Mouse (Mus musculus) megakaryocyte progenitor cell, adult 5-6 weeks (primary cell): ENCODE measurements around the gene Asic3. TPM values are rescaled to one million over a fixed set of nuclear protein-coding genes. Genes with fewer than 3 reads are reported as not detected.

ENCODE experiments used
- ATAC-seq: replicated peaks from 2 replicates; pipeline ENCODE4 v1.8.0; 2016; ENCODE audit warnings: mild to moderate bottlenecking, moderate TSS enrichment, inconsistent platforms; ENCODE audit not compliant: poor library complexity
- total RNA-seq, 2 experiments: library from RNA; stranded (forward) in 1 of 2; stranded (reverse) in 1 of 2; fragments of 157-497, 149-512 nt in 1 of 2; fragments of 200-1000 nt in 1 of 2; gene quantifications; 2 replicates each; pipeline versions ENCODE4 v1.2.3 to v1.2.4; 2015 to 2017

Asic3 gene
- total RNA-seq, 2 experiments from 2014 or later, result 0.15 TPM; not detected in 1

DNA sequence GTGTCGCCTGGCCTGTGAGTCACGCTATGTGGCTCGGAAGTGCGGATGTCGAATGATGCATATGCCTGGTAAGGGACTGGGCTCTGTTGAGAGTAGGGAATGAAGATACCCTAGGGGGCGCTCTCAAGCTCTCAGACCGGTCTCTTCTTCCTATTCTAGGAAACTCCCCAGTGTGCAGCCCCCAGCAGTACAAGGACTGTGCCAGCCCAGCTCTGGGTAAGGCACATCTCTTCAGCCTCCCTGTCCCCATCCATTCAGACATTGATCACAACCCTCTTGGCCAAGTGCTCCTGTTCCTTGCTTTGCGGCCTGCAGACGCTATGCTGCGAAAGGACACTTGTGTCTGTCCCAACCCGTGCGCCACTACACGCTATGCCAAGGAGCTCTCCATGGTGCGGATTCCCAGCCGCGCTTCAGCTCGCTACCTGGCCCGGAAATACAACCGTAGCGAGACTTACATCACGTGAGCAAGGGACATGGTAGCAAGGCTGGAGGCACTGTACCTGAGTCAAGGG, 3.1 kb downstream of the Asic3 start:
- ATAC-seq, result peak; percentile 85

DNA sequence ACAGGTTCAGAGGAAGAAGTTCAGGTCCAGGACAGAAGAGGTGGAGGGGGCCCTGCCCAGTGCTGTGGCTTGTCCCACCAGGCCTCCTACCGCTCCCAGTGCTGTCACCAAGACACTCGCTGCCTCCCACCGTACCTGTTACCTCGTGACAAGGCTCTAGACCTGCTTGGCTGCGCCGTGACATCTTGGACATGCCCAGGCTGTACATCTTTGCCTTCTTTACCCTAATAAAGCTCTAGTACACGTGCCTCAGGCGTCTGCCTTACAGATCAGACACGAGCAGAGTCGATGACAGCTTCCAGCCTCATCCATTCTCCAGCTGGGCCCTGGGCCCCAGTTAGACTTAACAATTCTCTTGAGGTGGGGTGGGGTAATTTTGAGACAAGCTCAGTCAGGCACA, 4.4 kb downstream of the Asic3 start:
- ATAC-seq, result no peak

DNA sequence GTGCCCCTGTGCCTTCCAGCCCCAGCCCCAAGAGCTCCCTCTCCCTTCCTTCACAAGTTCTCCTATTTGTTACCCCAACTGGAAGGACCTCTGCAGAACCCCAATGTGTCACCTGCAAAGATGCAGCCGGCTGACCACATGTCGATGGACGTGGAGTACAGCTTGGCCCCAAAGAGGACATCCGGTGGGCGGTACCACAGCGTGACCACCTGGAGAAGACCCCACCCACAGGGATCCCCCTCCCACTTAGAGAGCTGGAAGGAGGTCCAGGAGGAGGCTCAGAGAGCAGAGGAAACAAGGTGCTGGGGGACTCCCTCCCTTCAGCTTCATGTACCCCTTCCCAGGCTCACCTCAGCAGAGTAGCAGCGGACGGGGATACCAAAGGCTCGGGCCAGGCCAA, 7.2 kb downstream of the Asic3 start:
- no peak for ATAC-seq

DNA sequence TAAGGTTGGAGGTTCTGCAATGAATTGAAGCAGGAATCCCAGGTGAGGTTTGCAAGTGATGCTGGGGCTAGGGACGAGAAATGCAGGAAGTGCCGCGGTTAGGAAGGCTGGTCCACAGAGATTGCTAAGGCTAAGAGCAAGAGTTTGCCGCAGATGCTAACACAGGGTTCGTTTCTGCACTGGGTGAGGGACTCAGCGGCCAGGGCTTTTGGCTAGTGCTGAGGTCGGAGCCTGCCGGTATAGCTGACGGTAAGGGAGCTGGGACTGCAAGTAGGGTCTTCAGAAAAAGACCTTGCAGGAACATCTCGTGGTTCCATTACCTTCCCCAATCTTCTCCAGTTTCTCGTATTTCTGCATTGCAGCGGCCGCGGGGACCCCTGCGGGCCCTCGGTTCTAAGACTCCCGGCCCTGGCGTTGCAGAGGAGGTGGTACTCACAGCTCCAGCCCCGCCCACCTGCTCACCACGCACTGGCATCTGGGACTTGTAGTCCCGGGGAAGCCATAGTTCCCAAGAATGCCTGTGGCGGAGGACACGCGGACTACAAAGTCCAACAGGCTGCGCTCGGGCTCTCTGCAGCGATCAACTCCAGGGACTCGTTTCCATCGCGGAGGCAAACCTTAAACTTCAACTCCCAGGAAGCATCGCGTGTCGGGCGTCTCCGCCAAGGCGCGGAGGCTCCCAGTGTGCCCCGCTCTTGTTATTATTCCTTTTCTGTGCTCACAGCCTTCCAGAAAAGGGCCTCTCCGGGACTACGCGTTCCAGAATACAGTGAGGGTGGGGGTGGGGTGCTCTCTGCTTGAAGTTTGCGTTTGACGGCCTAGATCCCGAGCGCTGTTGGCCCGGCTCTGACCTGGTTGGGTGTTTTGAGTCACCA, 10.2 kb downstream of the Asic3 start, which contains the start of the genes Cdk5 and Slc4a2:
Gene Cdk5, minus strand, starts transcription at position 402 of the 875 bp plus-strand sequence.
Gene Slc4a2, plus strand, starts transcription at position 709 of the 875 bp plus-strand sequence.
- peak; percentile 89 for ATAC-seq

DNA sequence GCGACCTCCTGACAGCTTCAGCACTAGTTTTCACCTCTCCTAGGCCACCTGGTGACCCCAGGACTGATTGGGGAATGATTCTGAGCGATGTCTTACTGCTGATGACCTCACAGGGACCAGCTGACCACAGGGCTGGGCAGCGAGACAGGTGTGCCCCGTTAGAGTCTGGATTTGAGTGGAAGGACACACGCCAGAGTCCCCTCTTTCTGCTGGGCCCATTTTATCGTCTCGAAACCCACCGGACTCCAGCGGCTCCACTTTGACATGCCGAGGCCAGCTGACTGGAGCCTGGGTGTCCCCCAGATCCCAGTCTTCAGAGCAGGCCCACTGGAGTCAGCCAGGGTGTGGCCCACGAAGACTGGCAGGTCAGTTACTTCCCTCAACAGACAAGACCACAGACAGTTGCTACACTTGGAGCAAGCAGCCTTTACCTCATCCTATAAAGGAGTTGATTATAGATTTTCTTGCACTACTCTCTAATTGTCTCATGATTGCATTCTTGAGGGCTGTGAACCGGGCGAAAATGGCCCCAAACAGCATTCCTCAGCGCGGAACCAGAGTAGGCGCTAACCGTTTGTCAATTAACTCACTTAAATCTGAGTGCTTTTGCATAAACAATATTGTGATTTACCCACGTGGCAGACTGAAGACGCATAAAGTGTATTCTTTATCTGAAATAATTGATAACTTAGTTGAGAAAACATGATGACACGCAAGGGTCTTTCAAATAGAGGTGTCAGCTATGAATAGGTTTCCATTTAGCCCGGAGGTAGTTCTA, 11.0 kb downstream of the Asic3 start:
- peak; percentile 18 for ATAC-seq

DNA sequence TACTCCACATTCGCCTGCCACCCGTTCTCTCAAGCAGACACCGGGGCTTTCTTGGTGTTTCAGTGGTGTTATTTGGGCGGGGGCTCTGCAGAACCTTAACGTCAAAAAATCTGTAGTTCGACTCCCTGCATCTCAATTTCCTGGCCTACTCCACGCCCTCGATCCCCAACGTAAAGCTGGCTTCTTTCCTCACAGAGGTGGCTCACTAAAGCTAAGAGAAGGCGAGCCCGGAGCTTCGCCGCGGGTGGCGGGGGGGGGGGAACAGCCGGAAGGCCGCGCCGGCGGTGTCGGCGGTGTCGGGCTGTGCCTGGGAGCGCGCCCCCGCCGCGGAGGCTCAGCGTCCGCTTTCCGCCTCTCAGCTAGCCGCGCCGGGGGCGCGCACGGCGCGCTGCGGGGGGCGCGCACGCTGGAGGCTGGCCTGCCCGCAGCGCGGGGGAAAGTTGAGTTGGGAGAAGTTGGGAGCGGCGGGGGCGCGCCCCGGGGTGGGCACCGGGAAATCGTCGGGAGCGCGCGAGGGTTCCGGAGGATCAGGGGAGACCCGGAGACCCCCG, 11.7 kb downstream of the Asic3 start:
- ATAC-seq, result peak; percentile 45

DNA sequence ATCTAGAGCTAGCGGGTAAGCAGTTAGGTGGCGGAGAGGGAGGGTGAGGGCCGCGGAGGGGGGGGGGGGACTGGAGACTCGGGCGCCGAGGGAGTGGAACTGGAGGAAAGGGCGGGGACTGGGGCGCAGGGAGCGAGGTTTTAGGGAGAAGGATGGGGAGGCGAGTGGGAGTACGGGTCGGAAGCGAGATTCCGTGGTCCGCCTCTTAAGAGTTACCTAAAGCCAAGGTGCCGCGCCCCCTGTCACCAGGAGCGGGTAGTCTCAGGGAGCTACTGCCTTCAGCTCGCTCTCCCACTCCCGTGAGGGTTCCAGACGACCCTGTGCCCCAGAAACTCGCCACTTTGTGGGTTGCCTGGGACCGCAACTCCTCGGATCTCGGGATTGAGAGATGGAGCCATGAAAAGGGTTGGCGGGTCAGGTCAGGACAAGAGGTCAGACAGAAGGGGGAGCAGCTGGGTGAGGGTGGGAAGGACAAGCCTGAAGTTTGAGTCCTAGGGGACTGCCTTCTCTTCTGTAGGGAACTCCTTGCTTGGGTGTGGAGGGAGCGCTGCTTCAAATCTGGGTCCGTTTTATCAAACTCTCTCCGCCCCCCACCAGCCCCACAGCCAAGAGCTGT, 12.3 kb downstream of the Asic3 start:
- ATAC-seq, result peak; percentile 8; the same call in 1 of the 2 replicates

DNA sequence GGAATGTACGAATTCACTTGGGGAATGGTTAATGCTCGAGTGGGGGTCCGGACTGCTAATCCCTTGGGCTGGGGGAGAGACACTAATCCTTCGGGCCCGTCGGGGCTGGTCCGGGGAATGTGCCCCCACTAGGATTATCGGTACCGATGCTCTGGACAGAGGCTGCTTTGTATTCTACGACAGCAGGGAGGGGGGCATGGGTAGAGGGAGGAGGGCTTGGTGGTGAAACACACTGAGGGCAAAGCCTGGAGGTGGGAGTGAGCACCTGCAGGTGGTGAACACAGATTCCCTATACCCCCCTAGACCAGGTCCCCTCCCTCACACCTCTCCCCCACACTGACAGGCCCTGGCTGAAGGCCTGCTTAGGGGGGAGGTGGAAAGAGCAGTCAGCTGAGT, 12.8 kb downstream of the Asic3 start:
- no peak for ATAC-seq

DNA sequence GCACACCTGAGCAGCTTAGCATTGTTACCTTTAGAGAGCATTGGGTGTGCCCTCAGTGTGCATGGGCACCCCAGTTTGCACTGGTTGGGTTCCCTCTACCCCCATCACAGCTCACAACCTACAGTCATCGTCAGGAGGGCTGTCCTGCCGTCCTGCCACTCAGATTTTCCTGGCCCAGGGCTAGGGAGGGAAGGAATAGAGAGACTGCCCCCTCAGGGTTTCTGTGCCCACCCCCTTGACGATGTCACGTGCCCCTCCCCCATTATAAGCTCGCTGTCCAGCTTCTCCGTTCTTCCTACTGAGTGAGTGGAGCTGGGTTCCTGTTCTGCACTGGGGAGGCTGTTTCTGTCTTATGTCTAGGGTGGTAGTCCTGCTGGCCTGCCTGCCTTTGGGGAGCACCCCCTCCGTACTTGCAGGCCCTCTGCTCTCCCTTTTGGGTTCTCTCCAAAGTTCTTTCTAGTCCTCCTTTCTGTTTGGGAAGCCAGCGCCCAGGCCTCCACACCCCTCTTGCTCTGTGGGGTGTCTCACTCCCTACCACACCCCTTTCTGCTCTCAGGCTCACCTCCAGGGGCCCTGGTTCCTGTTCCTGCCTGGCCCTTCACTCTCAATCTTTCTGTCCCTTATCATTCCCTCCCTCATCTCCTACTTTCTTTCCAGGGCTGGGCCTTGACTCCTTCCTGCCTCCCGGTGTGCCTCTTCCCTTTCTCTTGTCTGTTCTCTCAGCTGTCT, 13.5 kb downstream of the Asic3 start:
- no peak for ATAC-seq

DNA sequence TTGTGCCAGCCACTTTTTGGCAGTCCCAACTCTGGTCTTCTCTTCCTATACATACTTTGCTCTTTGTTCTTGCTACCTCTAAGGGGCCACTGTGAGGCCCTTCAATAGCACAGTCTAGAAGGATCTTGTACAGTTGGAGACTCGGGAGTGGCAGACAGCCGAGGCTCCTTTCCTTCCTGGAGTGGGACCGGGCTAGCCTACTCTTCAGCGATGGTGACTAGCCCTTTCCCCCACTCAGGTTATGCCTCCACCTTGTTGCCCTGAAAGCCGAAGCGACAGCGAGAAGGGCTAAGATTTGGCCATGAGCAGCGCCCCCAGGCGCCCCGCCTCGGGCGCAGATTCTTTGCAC, 14.1 kb downstream of the Asic3 start:
- ATAC-seq, result no peak

DNA sequence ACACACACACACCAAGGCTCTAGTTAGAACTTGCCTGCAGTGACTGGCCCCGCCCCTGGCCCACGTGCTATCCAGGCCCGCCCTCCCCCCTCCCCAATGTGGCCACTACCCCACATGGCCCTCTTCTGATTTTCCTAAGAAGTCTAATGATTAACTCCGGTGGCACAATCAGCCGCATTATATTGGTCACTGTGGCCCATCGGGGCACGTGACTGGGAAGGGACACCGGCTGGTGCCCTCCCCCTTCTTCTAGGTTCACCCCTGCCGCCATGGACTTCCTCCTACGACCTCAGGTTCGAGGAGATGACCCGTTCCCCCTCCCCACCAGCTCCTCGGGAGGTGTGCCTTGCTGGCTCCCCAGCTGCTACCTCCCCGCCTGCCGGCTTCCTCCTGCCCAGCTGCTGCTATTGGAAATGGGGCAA, 14.8 kb downstream of the Asic3 start:
- ATAC-seq, result no peak

DNA sequence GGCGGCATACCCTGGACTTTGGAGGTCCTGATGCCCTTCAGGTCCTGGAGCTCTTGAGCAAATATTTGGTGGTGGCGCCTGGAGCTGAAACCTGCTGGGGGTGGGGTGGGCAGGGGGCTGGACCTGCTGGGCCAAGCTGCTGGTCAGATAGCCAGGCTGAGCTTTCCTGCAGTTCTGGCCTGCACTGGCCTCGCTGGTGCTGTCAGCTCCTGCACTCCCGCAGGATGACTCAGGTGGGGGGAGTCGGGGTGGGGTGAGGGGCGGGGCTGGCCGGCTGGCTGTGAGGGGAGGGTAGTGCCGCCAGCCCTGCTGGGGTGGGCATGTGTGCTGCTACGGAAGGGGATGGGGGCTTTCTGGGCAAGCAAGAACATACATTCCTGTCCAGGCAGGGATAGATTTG, 15.4 kb downstream of the Asic3 start:
- no peak for ATAC-seq

DNA sequence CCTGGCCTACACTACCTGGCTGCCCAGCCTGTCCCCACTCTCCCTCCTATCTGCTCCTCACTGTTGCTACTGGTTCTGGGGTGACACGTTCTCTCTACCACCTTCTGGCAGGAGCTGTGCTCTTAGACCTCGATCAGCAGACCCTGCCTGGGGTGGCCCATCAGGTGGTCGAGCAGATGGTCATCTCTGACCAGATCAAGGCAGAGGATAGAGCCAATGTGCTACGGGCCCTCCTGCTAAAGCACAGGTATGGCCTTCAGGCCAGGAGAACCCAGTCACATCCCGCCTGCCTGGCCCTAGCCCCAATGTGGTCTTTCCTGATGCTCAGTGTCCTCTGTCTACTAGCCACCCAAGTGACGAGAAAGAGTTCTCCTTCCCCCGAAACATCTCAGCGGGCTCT, 20.8 kb downstream of the Asic3 start:
- no peak for ATAC-seq

DNA sequence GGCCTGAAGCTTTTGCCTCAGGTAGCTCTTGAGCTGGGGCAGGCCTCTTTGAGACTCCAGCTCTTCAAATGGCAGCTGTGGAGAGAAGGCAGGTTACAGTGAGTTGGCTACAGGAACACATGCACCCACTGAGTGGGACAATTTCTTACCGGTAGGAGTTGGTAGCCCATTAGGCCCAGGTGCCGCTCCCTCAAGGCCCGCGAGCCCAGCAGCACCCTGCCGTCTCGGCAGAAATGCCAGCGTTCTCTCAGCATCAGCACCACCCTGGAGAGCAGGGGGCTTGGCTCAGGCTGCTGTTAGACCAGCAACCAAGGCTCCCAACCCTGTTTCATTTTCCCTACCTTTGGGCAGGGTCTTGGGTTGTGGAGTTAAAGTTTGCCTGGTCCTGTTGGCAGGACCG, 28.0 kb downstream of the Asic3 start:
- no peak for ATAC-seq

DNA sequence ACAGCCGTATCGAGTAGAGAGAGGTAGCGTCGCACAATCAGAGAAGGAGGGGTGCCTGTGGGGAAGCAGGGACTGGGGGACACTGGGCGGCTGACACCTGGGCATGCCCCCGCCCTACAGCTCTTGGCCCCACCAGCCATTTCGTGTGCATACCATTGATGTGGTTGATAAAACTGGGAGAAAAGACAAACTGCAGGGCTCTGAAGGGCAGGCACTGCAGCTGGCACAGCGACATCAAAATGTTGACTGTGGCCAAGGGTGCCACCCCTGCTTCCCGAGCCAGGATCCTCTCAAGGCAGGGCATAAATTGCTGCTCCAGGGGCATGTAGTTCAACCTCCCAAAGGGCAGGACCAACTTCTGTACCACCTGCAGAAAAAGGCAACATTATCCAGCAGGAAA, 28.8 kb downstream of the Asic3 start:
- no peak for ATAC-seq

DNA sequence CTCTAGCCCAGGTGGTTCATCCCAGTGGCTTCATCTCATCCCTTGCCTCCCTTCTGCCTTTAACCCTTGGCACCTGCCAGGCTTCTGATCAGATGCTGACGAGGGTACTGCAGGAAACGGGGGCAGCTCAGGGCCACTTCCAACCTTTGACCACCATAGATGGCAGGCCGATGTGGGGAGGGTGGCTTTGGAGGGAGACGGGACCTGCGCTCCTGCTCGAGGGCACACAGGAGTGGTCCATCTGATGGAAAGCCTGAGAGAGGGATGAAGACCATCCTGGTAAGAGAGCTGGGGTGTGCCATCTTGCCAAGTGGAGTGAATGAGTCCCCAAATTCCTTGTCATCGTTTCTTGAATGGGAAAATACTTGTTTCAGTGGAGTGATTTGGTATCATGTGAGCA, 30.0 kb downstream of the Asic3 start:
- ATAC-seq, result no peak

DNA sequence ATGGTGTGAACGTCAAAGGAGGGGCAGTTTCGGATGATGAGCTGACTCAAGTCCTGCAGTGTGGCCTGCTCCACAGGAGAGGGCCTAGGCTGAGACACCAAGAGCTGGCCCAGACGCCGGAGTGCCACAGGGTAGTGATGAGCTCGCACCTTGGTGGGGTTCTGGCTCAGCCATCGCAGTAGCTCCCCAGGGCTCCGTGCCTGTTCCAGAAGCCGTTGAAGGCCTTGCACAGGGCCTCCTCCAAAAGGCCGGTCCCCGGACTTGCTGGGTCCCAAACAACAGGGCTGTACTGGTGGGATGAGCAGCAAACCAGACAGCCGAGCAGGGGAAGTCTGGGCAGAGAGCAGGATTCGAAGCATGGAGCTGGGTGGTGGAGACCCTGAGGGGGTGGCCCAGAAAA, 30.7 kb downstream of the Asic3 start:
- no peak for ATAC-seq

DNA sequence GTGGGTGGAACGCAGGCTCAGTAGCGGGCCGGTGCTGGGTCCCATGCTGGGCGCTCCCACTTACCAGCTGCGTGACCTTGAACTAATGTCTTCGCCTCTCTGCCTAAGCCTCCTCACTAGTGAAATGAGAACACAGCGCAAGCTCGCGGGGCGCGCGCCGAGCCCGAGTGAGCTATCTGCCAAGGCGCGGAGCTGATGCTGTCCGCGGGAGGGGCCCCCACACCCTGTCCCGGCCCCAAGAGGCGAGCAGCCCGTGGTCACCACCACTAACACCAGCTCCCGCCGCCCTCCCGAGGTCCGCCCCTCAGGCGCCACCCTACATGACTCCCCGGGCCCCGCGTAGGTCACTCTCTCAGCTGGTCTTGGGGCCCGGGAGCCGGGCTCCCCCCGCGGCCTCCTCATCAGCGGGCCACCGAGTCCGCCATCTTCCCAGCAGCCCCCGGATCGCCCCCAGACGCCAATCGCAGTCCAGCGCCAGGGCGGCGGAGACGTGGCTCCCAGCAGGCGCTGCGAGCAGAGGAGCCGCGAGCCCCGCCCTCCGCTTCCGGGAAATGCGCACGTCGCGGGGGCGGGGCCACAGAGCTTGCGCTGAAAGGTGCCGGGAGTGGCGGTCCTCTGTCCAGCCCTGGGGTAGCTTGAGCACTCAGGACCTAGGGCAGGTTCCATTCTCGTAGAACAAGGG, 31.7 kb downstream of the Asic3 start, which contains the start of gene Fastk:
Gene Fastk, minus strand, starts transcription at position 542 of the 682 bp plus-strand sequence.
- ATAC-seq, result peak; percentile 71

DNA sequence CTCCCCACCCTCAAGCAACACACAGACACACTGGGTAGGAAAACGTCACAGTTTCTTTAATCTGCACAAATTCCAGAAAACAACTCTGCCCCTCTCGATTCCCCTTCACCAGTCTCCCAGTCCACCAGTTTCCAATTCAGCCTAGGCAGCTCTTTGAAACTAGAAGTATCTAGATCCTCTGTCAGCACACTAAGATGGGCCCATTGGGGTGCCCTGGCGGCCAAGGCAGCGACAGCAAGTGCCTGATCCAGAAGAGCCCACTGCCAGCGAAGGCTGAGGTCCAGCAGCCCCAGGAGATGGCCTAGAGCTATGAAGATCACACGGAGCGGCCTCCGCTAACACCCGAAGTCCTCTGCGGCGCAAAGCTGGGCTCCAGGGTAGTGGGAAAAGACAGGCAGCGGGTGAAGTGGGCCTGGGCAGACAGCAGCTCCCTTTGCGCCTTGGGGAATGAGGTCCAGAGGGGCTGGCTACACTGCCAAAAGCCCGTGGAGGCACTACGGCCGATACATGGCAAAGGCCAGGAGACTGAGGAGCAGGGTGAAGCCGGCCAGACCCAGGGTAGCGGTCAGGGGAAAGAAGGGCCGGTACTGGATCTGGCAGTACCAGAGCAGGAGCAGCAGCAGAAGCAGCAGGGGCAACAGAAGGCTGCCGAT, 32.4 kb downstream of the Asic3 start:
- no peak for ATAC-seq
